Mouse (Mus musculus) brain, adult 2 months (tissue): Measurements from ENCODE around the gene 9130008F23Rik.

ENCODE experiments used
- DNase-seq: peaks from one replicate; pipeline ENCODE4 v3.0.0; 2011; ENCODE audit warnings: low read depth, low spot score

The 9130008F23Rik gene

DNA sequence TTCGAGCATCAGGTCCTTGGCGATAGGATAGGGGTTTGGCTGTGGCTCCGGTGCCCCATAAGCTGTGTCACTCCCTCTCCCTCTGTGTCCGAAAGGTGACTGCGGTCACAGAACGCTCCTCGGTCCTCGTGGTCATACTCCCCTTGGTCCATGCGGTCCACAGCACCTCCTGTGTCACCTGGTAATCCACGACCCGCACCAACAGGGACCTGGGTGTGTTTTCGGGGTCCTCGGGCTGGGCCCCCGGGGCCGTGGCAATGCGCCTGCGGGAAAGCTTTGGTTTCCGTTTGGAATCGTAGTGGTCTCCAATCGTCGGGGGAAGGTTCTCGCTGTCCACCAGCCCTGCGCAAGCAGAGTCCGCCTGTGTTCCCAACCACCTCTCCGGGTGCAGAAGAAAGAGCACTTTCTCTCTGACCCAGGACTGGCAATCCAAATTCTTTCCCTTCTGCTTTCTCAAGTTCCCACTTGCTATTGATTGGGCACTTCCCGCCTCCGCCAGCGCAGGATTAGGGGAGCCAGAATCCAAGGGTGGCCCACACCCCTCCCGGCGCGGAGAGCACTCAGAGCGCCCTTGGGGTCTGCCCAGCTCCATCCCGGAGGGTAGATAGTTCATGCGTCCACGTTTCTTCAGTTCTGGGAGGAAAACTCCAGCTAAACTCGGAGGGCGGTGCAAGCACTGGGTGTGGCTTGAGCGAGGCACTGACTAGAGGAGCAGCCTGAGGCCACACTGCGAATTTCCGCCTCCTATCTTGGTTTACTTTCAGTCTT is at the start of gene 9130008F23Rik:
TSS of gene 9130008F23Rik (minus strand) at position 636 of the 768 bp plus-strand sequence.
- peak; percentile 12 for DNase-seq

DNA sequence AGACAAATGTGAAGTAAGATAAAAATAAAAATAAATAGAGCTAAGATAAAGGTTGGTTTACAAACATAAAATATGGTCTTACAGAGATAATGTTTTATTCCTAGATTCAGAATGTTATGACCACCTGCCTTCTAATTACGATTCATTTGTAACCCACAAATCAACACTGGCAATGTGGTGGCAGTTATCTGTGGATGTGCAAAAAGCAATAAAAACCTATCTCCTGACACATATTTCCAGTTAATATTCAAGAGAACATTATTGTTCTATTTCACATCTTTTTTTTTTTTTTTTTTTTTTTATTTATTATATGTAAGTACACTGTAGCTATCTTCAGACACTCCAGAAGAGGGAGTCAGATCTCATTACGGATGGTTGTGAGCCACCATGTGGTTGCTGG is 35.1 kb upstream of the 9130008F23Rik start:
- no peak for DNase-seq

DNA sequence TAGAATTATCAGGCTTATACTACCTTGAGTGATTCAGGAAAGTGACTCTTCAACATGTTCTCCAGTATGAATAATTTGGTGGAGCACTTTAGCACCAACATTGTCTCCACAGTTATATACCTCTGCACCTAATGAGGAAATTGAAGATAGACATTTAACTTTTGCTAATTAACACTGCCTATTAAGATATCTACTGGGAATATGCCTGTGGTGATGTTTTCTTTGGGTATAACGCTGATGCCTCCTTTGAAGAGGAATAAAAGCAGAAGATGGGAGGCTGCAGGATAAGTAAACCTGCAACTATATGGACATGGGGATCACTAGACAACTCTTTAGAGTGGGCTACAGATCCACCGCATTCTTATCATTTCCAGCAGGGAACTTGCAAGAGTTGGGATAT is 33.9 kb upstream of the 9130008F23Rik start, which contains the start of gene Glyatl3:
TSS of gene Glyatl3 (minus strand) at position 101 of the 400 bp plus-strand sequence.
- DNase-seq, result no peak

DNA sequence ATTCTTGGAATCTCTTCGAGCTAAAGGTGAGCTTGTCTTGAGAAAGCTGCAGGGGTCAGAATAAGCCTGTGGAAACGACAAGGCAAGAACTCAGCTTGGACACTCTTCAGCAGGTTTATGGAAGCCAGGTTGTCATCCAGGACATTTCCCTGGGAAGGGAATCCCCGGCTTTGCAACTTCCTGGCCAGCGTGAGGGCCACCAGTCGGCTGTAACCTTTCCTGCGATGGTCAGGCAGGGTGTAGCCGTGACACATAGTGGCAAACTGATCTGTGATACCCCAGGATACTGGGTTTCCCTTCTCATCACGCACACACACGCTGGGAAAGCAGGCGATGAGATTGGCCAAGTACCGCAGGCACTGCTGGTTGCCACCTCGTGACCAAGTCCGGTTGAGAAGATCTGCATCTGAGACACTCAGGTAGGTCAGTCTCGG is 24.4 kb upstream of the 9130008F23Rik start:
- DNase-seq, result peak; percentile 51

DNA sequence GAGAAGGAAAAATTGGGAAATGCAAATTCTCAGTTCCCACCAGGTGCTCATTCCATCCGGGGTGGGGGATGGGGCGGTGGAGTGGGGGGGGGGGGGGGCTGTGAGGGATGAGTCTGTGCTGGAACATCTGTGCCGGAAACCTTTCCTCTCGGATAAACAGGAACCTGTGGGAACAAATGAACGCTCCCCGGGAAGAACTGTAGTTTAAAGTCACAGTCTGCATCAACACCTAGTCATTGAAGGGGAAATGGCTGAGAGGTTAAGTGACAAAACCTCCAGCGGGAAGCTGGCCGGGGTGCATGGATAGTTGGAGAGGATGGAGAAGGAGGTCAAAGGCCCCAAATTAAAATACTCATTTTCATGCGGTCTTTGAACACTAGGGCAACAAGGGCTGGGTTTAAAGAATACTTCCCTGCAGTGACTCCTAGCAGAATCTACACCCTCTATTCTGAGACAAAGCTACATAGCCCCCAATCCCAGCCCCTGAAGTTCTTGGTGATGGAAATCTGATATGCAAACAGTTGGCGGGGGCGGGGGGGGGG is 23.8 kb upstream of the 9130008F23Rik start:
- no peak for DNase-seq

DNA sequence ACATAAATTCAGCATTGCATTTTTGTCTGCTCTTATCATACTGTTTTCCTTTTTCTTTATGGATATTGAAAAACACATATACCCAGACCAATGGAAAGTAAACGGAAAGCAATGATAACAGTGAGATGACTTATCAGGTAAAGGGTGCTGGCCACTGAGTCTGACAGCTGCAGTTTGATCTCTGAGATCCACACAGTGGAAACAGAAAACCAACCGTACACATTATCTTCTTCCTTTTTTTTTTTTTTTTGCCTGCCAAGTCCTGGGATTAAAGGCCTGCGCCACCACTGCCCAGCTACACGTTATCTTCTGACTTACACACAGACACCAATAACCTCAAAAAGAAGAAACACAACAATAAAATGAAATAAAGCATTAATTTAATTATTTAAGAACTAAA is 23.0 kb upstream of the 9130008F23Rik start:
- no peak for DNase-seq

DNA sequence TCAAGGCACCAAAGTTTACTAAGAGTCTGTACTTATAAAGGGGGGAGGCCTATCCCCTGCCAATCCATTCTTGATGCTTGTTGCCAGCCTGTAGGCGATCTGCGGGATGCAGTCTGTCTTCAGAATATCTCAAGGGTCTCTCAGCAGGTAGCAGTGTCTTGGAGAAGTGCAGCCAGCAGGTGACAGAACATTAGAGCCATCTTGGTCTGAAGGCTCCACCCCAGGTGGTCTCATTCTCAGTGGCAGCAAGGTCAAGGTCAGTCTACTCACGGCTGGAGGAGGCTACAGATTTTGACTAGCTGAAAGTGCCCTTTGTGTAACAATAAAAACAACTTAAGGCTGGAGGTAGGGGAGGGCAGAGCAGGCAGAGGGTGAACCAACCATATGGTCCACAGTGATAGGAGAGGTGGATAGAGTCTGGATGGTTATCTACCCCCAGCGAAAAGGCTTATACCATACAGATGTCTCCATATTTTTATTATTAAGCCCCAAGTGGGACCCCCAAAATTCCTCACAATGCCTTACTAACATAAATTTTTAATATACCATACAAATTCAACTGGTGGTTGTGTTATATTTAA is 19.5 kb upstream of the 9130008F23Rik start:
- no peak for DNase-seq

DNA sequence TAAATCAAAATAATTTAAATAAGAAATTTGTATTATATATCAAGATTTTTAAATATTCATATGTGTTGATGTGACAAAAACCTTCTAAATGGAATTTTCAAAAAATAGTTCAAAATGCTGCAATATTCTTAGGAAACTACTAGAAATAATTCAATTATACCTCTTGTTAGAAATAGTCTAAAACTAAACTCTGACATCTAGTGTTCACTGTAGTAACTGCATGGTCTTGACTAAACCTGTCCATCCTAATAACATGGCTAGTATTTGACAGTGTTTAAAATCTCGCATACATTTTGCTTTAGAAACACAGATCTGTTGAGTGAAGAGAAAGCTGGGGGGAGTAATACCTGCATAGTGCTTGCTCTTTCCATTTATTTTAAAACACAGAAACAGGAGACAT is 16.5 kb upstream of the 9130008F23Rik start:
- peak; percentile 28 for DNase-seq

DNA sequence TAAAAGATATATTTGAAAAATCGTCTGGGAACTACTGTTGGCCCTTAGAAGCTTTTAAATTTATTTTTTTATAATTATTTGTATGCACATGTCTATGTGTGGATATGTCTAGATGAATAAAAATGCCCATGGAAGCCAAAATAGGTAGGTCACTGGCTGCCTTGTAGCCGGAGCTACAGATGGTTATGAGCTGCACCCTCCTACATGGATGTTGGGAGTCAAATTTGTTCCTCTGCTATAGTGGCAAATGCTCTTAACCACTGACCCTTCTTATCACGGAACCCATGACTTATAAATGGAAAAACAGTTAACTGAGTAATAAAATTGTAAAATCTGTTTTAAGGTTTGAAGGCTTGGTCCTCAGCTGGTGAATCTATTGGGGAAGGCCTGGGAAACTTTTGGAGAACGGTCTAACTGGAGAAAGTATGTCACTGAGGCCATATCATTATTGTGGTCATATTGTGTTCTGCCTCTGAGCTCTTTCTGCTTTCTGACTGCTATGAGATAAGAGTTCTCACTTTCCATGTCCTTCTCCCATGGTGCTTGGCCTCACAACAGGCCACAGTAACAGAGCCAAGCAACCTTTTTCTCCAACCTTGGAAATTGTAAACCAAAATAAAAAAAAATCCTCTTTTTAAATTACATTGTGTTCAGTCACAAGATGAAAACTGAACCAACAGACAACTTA is 7.6 kb upstream of the 9130008F23Rik start:
- DNase-seq, result no peak

DNA sequence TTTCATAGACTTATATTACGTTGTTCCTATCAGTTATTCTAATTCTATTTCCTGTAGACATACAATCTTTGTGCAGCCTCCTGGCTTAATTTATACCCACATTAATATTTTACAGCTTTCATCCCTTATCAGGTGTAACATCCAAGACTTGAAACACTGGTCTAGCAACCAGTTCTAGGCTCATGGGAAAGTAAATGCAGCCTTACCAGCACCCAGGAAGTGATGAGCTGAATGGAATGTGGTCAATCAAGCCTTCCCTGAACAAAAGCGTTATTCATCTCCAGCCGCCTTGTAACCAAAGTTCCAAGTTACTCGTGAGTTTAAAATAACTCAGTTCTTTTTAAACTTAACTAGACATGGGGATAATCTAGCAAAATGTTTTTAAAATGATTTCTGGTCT is 4.8 kb upstream of the 9130008F23Rik start:
- DNase-seq, result no peak

DNA sequence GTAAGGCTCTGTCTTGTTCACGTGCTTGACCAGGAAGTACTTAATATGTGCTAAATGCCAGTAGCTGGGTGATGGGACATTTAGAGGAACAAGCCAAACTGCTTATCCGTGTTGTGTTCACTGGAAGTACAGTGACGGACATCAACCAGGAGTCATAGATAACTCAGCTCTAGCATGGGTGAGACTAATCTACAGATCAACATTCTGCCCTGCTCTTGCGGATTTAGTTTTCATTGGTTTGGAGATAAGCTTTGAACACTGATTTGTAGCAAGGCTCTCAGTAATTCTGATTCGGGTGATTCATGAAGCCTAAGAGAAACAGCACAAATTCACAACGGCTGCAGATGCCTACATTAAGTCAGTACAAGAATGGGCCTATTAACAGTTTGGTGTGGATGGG is 1.8 kb upstream of the 9130008F23Rik start:
- no peak for DNase-seq

DNA sequence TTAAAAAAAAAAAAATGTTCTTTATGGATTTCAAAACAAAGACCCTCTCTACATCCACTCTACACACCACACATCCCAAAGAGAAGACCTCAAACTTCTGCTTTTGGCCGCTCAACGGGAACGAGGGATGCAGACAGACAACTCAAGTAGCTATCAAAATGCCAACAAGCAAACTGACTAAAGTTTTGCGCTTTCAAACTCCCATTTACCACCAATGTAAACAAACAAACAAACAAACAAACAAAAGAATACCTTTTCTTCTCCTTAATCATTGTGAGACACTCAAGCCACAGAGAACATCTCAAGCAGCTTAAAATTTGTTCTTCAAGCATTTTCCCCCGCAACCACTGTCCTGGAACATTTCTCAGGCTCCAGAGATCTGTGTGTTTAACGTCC is 833 bp downstream of the 9130008F23Rik start:
- DNase-seq, result no peak

DNA sequence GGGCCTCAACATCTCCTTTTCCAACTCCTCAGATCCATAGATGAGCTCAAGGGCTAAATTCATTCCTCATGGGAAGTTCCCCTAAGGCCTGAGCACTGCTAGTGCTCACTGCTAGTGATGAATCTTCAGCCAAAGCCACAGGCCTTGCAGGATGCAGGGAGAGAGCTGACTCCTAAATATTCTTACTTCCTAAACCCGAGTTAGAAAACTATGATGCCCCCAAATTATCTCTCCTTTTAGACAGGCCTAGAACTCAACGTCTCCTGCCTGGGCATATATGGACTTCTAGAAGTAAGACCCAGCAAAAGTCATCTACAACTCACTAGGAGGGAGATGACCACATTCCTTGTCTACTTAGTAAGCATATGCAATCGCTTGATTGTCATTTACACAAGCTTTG is 2.6 kb downstream of the 9130008F23Rik start:
- DNase-seq, result no peak

DNA sequence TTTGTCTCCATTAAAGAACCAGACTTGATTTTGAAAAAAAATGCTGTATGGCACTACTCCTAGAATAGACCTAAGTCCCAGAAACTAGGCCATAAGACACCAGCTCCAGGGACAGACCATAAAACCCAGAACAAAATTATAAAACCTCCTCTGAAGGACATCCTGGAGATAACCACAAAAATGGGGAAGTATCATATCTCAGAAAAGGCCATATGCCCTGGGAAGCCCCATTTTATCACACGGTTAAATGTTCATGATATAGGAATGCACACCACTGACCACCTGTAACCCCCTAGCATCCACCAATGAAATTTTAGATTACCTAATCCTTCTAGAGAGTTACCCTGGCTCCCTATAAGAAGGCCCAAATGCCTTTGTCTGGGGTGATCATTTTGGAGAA is 4.8 kb downstream of the 9130008F23Rik start:
- no peak for DNase-seq

DNA sequence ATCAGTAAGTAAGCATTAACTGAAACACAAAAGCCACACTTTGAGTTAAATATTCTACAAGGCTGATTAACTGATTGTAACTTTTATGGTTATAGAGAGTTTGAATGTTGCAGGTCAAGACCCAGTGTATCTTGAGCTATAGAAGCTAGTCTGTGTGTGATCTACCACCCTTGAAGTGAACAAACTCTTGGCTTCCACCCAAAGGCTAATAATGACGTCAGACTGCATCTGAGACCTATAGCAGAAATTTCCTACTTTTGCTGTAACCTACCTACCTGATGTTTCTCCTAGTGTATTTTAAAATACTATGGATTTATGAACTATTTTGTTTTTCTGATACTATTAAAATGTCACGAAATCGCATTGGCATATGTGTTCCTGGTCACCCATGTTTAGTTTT is 5.7 kb downstream of the 9130008F23Rik start:
- DNase-seq, result no peak

DNA sequence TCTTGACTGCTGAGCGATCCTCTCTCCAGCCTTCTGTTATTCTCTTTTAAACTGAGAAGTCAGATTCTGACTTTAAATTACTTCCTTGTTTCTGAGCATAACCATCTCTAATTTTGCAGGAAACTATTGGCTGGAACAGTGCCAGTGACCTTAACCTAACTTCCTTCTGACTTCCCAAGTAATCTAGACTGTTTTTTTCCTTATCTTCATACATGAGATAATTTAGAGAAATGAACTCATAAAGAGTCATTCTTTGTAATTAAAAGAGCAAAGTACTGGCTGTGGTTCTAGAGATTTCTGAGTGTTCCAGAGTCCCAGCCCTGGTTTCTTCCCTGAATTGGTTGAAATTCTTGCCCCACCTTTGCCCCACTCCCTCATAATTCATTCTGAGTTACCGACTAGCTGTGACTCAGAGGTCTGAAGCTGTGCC is 6.8 kb downstream of the 9130008F23Rik start:
- no peak for DNase-seq

DNA sequence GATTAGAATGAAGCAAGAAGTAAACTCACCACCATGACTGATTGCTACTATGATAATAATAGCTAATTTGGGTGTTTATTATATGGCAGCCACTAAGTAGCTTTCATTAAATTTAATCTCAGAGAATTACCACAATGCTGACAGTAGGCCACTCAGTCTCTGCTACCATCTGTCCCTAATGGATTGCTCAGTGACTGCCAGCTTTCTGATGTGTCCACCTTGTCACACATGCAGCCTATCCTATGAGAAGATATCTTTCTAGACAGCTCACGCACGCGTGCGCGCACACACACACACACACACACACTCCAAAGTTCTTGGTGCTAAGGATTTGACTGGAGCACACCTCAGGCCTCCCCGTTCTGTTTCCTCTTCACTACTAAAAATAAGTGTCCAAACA is 7.7 kb downstream of the 9130008F23Rik start:
- DNase-seq, result no peak

DNA sequence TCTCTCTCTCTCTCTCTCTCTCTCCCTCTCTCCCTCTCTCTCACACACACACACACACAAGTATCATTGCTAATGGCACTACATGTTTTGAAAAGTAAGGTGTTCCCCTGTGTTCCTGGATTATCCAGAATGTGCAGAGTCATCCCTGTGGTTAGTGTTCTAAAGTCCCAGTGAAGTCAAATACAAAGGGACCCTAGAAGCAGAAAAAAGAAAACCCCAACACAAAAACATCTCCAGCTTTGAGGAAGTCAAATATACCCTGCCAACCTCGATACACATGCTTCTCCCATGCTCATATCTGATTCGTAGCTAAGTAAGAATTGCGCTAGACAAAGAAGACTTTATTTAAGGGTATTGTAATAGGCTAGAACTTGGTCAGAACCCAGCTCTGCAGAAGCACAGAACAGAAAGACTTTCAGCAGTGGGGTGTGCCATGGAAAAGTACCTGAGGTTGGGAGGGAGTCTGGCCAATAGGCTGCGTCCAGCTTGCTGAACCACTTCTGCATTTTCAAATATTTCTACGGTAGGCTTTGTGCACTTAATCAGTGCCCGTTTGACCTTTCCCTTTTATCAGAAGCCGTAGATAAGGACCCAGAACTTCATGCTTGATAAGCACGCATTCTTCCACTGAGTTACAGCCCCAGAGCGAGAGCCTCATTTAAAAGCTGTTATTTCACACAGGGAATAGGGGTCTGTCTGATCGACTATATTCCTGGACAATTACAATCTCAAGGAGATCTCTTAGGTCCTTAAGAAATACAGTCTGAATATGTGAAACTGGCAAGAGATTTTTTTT is 11.2 kb downstream of the 9130008F23Rik start:
- no peak for DNase-seq

DNA sequence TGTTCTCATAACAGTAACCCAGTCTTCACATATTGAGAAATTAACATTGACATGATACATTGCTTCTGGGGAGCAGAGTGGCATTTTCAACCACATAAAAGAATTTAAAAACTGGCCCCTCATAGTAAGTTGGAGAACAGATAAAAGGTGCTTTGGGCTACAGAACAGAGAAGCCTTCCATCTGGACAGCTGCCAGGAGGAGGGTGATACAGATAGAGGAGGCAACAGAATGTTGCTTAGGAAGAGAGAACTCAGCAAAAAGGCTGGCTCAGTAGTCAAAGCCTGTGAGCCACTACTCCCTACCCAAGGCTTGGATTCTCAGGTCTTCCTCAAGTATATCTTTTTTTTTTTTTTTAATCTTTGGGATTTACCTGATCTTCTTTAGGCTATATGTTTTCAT is 25.3 kb downstream of the 9130008F23Rik start:
- DNase-seq, result no peak

DNA sequence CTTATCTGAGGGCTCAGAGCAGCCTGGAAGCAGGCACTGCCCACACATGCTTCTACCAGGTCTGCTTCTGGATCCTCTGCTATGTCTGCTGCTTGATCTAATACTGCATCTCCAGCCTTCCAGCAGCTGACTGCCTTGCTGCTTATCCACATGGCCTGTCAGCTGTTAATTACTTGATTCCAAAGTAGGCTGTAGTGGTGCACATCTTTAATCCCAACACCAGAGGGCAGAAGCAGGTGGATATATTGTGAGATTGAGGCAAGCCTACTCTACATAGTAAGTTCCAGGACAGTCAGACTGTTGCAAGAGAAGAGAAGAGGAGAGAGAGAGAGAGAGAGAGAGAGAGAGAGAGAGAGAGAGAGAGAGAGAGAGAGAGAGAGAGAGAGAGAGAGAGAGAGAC is 43.1 kb downstream of the 9130008F23Rik start:
- peak; percentile 17 for DNase-seq

DNA sequence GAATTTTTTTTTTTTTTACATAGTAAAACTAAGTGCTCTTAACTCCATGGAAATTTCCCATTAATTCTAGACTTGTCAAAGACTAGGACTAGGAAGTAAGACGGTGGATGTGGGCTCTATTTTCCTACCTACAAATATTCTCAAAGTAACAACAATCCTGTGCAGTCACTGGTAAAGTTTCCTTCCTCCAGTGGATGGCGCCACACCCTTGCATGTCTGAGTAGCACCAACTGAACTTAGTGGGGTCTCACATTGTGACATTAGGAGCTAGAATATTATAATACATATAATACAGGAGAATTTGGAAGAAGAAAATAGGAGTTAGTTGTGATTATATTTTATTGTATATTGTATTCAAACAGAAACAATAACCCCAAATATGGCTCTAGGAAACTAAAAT is 48.5 kb downstream of the 9130008F23Rik start:
- DNase-seq, result no peak
